Mouse (Mus musculus) induced T-regulatory cell, adult 2 months (primary cell): ENCODE measurements at regions not wholly inside any gene's neighbourhood (a gene's known extent, or its start where the extent isn't known, plus 50 kb on each side); places are given as distances from the start of the nearest gene placed in this dataset.
"Not testable (repeated sequence)": the region's sequence is repeated elsewhere in the genome, so short reads cannot be mapped to it uniquely, and the experiment has no call there.

Experiments used
- DNase-seq: peaks from one replicate; pipeline ENCODE4 v3.0.0-alpha.2; 2012; ENCODE audit warnings: low read depth

DNA sequence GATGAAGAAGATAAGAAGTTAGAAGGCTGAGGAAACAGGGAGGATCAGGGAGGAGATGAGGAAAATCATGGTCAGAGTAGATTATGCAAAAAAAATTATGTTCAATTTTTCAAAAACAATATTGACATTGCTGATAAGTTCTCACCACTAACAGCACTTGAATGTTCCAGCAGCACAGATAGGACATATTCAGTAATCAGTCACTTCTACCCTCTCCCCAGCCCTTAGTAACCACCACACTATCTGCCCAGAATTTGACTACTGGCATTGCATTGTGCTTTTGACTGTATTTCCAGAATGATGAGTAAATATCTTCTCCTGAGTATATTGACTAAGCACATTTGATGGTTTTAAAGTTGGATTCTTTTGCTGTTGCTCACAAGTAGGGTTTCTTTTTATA lies 140.5 kb downstream of the Cdca7 start:
- no peak for DNase-seq

DNA sequence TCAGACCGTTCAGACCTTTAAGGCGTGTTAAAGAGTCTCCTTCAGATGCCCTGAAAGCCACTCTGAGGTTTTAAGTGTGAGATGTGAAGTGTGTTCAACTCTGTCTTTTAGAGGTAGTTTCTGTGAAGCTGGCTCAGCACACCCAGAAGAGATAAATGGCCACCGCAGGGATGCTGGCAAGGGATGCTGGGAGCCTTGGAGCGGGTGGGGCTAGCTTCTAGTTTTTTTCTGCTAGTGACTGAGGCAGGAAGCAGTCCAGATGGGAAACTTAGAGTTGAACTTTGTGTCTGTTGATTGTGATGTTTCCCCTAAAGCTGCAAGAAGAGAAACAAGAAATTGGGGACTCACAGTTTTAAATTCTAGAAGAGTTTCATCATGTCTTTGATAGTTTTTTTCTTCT lies 143.5 kb downstream of the Cdca7 start:
- DNase-seq: no peak

DNA sequence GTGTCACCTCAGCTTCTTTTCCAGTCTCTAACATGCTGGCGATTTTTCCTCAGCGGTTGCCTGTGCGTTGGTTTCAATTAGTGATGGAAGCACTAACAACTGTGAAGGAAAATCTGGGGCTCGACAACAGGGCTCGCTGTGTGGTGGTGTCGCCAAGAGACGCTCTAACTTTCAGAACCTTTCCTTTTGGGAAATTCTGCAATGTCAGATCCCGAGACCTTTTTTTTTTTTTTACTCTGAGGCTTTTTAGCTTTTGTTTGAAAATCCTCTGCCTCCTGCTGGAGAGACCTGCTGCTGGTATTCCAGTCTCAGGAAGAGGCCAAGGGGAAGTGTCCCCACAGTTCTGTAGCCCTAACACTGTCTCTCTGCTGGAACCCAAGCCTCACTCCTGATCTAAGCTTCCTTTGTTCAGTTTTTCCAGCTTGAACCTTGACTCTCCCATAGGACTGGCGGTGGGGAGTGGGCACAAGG lies 144.3 kb downstream of the Cdca7 start:
- no peak for DNase-seq

DNA sequence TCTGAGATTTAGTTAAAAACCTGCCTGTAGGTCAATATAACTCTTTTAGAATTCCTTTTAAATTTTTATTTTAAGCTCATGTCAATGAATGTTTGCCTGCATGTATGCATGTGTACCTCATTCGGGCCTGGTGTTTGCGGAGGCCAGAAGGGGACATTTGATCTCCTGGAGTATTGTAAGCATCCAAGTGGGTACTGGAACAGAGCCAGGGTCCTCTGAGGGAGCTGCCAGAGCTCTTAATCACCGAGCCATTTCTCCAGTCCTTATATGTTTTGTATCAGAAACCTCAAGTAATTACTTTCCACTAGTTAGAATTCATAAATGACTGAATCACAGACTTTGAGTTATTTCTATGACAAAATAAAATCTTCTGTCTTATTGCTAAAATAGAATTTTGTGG lies 152.0 kb downstream of the Cdca7 start:
- no peak for DNase-seq

DNA sequence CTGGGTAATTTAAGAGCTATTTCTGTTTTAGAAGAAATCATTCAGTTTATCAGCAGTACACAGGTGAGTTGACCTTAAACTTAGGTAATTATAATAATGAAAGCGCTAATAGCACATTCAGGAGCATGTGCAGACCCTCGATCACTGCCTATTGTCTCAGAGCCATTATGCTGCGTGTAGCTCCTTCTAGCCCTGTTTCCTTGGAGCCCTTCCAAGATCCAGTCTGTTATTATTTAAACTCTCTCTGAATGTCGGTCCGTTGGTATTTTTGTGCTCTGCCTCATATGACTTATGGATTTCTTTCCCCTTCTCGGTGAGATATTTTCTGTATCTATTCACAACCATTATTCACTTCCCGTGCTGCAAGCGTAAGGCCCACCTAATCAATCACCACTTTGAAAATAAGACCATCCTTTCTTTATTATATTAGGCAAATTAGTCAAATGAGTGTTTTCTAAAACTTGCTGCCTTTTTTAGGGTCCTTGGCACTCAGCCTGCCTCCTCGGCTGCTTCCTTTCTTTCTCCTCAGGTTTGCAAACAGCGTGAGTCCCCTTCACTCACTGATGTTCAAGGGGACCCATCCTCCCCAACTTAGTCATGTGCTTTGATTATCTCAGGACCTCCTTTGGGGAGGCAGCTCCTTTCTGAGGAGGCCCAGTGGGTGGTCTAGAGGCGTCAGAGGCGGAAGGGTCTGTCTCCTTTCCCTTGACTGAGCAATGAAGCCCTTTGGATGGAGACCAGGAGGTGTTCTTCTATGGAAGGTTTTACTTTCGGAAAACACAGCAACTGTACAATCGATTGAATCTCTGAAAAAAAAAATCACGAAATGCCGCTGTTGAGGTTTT lies 152.9 kb downstream of the Cdca7 start:
- DNase-seq: no peak

DNA sequence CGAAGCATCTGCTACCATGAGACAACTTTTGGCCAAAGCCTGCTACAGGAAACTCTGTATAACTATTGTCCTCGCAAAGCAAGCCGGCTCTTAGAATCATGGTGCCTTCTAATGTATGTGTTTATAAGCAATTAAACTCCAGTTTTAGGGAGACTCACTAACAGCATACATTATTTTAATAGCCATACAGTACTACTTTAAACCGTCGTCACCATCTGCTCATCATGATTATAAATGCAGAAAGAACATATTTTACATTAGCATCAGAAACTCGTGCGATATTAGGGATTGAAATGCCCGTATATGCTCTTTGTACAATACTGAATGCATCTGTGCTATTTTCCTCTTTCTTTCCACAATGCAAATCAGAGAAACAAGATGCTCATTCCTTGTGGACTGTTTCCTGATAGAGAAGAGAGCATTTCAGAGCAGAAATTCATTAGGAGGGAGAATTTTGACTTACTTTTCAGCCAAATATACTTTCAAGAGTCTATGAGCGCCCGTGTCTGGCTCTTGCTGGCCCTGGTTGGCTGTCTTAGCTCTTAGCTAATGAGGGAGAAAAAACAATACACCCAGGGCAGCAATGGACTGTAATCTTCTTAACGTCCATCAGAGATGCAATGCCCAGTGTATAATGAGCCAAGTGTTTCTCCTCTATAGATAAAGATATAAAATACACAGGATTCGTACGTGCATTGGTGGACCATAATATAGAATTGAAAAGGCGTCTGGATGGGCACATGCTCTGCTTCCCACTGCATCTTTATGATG lies 153.9 kb downstream of the Cdca7 start:
- DNase-seq: no peak

DNA sequence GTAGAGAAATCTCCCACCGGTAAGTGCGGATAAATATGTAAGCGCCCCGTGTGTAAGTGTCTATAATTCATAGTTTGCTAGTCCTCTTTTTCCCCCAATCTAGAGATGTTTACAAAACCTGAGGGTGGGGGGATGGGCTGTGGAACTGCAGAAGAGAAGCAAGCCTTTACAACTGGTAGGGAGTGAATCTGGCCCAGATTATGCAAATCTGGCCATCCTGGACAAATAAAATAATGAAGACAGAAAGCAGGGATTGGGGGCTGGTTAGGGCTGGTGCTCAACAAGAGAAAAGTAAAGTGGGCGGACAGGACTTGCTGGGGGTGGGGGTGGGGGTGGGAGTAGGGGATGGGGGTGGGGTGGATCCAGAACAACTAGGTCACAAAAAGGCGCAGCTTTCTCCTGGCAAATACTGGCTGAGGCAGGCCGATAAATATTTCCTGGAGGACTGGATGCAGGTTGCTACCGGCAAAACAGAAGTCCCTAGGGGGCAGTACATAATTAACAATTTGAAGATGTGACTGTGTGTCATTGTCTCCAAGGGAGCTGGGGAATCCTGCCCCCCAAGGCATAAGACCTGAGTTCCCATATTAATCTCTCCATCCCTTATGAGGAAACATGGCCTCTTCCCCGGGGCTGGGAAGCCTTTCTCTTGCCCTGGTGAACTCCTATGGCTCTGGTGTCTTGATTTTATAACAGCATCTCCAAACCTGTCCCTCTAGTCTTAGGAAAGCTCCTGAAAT lies 162.1 kb downstream of the Cdca7 start:
- no peak for DNase-seq

DNA sequence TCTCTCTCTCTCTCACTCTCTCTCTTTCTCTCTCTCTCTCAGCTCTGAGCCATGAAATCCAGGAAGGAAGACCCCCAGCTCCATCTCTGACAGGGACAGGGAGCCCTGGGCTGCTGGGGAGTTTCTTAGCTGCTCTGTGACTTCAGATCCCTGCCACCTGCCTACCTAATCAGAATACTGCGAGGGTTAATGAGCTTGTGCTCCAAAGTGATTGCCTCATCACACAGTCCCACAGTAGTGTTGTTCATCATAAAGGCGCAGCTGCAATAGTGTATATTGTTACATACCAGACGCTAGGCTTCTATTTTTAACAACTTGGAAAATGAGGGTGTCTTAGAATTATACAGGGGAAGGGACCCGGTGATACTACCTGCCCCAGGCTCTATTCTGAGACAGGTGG lies 163.1 kb downstream of the Cdca7 start:
- no peak for DNase-seq

DNA sequence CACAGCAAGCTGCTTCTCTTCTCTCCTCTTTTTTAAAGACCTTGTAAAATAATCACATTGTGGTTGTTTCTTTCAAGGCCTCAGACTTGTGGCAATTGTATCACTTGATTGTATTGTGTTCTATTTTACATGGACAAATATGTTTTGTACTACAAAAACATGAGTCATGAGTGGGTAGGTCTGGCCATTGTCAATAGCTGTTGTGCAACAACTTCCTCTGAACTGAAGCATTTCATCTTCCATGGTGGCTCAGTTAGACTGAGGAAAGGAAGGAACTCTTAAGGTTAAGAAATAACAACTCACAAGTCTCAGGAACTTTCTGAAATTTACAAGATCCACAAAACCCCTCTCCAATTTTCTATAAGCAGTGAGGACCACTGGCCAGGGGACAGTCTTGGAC lies 165.3 kb downstream of the Cdca7 start:
- DNase-seq: no peak

DNA sequence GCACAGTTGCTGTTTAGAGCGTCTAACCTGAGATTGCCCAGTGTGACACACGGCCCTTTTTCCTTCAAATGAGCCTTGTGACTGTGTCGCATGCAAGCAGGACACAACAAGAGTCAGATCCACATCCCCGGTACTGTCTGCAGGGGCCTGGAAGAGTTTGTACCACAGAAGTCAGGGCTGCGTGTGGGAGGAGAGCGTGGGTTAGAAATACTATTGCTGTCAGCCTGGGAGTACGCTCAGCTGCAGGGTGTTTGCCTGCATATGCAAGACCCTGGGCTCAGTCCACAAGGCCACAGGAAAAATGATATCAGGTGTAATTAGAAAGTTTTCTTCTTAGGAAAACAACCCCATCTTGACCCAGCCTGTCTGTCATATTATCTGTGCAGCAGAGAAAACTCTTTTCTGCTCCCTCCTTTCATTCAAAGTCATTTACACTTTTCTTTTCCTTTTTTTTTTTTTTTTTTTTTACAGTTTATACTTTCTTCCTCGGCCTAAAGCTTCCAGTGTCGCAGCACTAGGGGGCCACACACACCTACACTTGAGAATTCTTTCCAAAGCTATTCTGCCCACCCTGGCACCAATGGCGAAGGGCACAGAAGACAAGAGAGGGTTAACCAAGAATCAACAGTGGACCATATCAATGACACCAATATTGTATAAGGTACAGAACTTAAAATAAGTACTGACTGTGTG lies 168.3 kb downstream of the Cdca7 start:
- no peak for DNase-seq

DNA sequence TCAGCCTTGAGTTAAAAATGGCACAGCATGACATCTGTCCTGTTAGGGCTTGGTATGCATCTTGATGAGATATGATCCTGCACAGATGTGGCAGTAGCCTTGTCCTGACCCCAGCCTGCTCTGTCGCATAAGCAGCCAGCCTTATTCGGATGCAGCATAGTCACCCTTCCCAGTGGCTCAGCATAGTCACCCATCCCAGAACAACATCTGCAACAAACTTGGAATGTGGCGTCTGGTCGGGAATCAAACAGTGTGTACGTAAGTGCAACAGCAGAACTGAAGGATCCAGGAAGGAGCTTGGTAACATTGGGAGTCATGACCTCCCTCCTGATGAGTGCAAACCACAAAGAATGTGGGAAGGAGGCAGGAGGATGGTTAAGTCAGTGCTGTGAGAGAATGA lies 171.7 kb downstream of the Cdca7 start:
- DNase-seq: no peak

DNA sequence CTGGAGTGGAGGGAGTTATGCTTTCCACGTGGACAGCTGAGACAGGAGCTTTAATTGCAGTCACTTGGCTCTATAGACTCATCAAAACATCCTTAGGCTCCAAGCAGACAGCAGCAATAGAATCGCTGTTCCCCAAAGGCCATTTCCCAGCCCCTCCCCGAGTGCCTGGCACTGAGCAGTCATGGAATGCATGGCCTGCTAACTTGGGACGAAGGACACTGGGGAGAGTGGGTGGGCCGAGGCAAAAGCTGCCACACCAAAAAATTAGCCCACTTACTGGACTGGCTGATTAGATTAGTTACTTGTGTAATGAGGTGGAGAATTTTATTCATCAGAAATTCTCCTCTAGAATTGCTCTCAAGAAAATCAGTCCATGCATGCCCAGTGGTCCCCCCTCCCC lies 172.3 kb downstream of the Cdca7 start:
- DNase-seq: no peak

DNA sequence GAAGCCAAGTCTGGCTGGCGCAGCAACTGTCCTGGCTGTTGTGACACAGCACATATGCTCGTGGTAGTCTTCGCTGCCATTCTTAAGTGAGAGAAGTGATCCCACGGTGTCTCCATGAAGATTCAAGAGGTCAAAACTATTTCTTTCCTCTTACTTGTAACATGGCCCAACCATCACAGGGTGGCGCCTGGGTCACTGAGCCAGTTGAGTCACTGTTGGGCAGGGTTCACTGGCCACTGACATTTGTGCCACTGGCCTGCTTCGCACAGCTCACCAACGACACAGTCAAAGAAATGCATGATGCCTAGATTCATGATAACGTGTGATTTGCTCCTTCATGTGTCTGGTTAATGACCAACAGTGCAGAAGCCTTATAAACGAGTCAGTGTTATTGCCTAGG lies 179.9 kb downstream of the Cdca7 start:
- no peak for DNase-seq

DNA sequence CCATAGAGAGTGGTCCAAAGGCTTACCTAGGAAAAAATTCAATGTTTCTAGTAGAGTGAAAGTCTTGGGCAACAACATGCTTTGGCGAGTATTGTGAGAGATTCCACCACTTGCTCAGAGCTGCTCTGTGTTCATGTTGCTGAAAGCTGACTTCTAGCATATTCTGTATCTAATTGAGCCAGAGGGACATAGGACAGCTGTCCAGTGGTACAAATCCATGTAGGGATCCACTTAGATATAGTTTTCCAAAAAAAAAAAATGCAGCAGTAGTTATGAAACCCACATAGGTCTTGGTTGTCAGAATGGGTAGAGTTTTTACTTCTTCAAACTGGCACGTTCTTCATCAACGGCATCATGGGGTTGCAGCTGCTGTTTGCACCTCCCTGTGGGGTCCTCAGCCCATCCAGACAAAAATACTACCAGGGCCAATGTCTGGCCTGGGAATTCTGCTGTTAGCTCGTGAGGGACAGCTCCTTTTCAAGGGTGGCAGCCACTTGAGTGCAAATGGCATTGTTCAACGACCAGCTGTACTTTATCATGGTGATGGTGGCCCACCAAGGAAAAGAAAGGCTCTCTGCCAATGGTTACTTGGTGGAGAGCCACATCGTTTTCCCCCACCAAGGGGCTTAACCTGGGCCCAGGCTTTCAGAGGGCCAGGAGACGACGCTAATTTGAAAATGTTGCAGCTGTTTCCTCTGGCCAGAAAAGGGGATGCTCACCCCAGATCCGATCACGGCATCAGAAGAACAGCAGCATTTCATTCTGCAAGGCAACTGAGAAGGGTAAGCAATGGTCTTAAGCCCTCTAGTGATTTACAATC lies 181.4 kb downstream of the Cdca7 start:
- no peak for DNase-seq

DNA sequence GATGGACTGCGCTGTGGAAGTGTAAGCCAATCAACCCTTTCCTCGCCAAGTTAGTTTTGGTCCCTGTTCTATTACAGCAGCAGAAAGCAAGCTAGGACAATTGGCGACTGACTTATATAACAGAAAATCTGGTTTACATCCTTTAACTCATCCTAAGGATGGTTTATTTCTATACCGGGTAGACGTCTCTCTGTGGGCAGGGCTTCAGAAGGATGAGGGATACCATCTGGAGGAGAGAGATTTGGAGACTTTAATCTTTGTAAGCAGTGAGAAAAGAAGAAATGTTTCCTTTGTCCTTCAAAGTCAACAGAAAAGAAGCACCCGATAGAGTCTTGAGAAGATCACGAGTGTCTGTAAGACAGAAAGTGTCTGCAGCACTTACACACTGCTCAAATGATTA lies 186.4 kb downstream of the Cdca7 start:
- DNase-seq: no peak

DNA sequence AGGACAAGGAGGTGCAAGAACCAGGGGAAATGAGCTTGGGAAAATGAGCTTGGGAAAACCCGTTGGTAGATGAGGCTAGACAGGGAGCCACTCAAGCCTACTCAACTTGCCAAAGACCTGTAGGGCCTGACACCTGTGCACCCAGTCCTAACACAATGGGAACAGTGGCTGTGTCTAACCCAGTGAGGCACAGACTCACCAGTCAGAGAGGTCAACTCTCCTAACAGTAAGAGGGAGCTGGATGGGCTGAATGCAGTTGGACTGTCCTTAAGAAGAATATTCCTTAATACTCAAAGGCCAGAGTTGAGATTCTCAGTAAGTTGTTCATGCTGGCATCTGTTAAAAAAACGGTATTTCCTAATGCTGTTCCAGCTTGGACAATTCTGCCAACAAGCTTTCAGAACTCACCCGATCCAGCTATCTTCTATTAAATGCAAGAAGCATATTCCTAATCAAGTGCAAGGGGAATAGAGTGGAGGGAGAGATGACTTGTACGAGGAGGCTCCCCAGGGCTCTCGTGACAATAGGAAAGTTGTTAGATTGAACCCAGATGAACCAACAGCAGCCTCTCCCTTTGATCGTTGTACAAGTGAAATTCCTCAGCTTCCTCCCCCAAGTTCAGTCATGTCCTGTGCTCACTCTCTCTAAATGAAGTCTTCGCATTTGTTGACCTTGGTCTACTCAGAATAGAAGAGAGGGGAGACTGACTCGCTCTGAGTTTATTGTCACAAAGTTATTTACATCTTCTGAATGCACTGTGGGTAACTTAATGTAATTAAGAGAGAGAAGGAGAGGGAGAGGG lies 187.2 kb downstream of the Cdca7 start:
- DNase-seq: no peak

DNA sequence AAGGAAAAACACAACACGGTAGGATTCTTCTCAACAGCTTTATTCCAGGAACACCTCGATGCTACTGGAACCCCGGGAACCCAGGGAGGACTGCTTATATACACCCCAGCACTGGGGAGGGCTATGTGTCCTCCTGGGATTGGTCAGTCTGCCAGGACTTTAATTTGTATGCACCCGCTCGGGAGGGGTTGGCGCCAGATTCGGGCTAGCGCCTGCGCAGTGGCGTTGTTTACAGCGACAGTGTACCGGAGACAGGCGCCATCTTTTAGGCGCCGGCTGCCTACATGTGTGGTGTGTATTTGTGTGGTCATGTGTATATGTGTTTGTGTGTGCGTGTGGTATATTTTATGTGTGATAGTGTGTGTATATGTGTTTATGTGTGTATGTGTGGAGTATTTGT lies 191.4 kb downstream of the Cdca7 start:
- DNase-seq: not testable (repeated sequence)

DNA sequence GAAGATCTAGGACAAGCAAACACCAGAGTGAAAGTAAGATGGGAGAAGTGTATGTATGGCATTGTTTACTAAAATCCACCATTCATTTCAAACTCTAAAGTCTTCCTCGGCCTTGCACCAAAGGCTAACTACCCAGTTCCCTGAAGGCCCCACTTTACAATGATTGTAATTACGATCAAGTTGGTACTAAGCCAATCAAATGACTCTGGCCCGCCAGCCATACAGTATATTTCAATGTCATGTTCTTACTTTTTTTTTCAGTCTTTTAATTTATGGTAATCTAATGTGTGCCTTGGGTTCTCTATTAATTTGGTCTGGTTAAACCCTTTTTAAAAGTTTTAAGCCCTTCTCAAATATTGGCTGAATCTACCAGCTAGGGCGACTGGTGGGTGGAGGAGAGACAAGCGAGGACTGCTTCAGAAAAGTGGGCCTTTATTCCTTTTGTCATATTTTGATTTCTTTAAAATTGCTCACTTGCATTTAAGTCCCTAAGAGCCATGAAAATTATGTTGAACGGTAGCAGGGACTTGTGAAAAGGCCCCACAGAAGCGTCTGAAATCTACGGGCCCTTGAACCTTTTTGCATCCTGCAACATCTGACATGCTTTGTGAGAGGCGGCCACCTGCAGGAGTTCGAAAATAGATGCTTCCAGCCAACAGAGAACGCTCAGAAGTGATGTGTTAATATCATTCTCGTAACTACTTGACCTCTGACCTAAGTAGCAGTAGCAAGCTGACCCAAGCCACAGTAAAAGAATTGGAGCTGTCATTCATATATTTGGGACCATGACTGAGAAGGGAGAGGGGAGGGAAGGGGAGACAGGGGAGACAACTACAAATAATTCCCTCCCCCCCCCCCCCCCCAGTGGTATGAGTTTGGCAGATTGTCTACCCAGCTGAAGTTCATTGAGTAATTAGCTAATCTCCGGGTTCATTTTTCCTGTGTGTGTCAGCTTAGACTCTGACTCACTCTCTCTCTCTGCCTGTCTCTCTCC lies 197.2 kb downstream of the Cdca7 start:
- DNase-seq: no peak

DNA sequence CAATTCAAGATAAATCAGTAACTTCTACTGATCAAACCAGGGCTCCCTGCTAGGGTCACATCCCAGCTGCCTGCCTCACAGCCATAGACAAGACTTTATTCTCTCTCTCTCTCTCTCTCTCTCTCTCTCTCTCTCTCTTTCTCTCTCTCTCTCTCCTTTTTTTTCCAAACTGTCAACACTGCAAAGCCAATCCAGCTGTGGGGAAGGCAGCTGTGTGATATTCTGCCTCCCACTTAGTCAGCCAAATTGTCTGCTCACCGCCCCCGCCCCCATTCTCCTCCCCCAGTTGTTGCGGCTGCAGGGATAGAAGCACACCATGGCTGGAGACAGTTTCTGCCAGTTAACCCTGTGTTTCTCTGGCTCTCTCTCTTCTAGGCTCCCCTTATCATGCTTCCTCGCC lies 198.3 kb downstream of the Cdca7 start:
- no peak for DNase-seq
